In genomic region chr19:46037925-46038850, GRCm38 (mm10) we compare ENCODE assay signal across 8 mouse cellular contexts. TPM values are rescaled to one million over a fixed set of nuclear protein-coding genes. Genes with fewer than 3 reads are reported as not detected.
DNase-seq lines count a peak whose midpoint lies in the region; ATAC-seq and TF ChIP-seq lines count a peak whose summit lies in the region.

No protein-coding gene starts in this region.

- TF ChIP-seq POLR2A in olfactory bulb, adult 2 months (IDR thresholded peaks at IDR 0.05; ENCODE audit: insufficient read depth, low read depth, low read length): no peak

- H3K4me1 ChIP-seq in heart, embryonic 13.5 days: peaks cover 65% of the 10 kb centered on the region
- peaks cover 91% of the 10 kb centered on the region for H3K4me1 ChIP-seq in E14TG2a.4 (replicated peaks; ENCODE audit: low read depth, low read length)
- peaks cover 64% of the 10 kb centered on the region for H3K4me1 ChIP-seq in embryonic facial prominence, embryonic 15.5 days
- peaks cover 56% of the 10 kb centered on the region for H3K4me1 ChIP-seq in limb, embryonic 12.5 days (replicated peaks)
- H3K4me1 ChIP-seq in olfactory bulb, adult 2 months (ENCODE audit: control insufficient read depth, insufficient read depth, low read length): peaks cover 47% of the 10 kb centered on the region

- H3K4me3 ChIP-seq in heart, embryonic 13.5 days: peak overlapping the region; percentile 91
- H3K4me3 ChIP-seq in E14TG2a.4 (replicated peaks; ENCODE audit: low read length): peak overlapping the region; percentile 90
- peak overlapping the region; percentile 66 for H3K4me3 ChIP-seq in embryonic facial prominence, embryonic 15.5 days (replicated peaks)
- peak overlapping the region; percentile 95 for H3K4me3 ChIP-seq in limb, embryonic 12.5 days (replicated peaks)
- peak overlapping the region; percentile 50 for H3K4me3 ChIP-seq in olfactory bulb, adult 2 months (ENCODE audit: insufficient read depth, low read depth, low read length)

- no peak for TF ChIP-seq CTCF in E14TG2a.4 (conservative IDR thresholded peaks at IDR 0.05; ENCODE audit: low read length)
- TF ChIP-seq CTCF in olfactory bulb, adult 2 months (IDR thresholded peaks at IDR 0.05; ENCODE audit: insufficient read depth, low read depth, low read length): no peak

- H3K27ac ChIP-seq in heart, embryonic 13.5 days (replicated peaks): peak overlapping the region; percentile 99
- H3K27ac ChIP-seq in embryonic facial prominence, embryonic 15.5 days (replicated peaks): peak overlapping the region; percentile 100
- H3K27ac ChIP-seq in limb, embryonic 12.5 days: peak overlapping the region; percentile 99
- no peak overlapping the region for H3K27ac ChIP-seq in olfactory bulb, adult 2 months (ENCODE audit: insufficient read depth, low read depth, low read length)

- peaks cover 36% of the 10 kb centered on the region for H3K36me3 ChIP-seq in heart, embryonic 13.5 days
- peaks cover 43% of the 10 kb centered on the region for H3K36me3 ChIP-seq in E14TG2a.4 (ENCODE audit: insufficient read depth, low read length)
- H3K36me3 ChIP-seq in embryonic facial prominence, embryonic 15.5 days: peaks cover 34% of the 10 kb centered on the region
- peaks cover 40% of the 10 kb centered on the region for H3K36me3 ChIP-seq in limb, embryonic 12.5 days

- peak overlapping the region; percentile 96 for H3K9ac ChIP-seq in heart, embryonic 13.5 days
- peak overlapping the region; percentile 82 for H3K9ac ChIP-seq in embryonic facial prominence, embryonic 15.5 days
- H3K9ac ChIP-seq in limb, embryonic 12.5 days (replicated peaks): peak overlapping the region; percentile 97

- intact Hi-C loops in heart, postnatal 25 days (cut with DNase I): loop anchor here (5.0 kb wide), 1 partner anchor 41 kb away; the partner anchor contains the start of gene Armh3

- H3K27me3 ChIP-seq in heart, embryonic 13.5 days (replicated peaks): no peaks in the 10 kb centered on the region
- no peaks in the 10 kb centered on the region for H3K27me3 ChIP-seq in E14TG2a.4 (ENCODE audit: insufficient read depth, low read length)
- no peaks in the 10 kb centered on the region for H3K27me3 ChIP-seq in embryonic facial prominence, embryonic 15.5 days
- H3K27me3 ChIP-seq in limb, embryonic 12.5 days: no peaks in the 10 kb centered on the region

- H3K9me3 ChIP-seq in heart, embryonic 13.5 days: no peaks in the 10 kb centered on the region
- no peaks in the 10 kb centered on the region for H3K9me3 ChIP-seq in E14TG2a.4 (ENCODE audit: low read length)
- H3K9me3 ChIP-seq in embryonic facial prominence, embryonic 15.5 days (replicated peaks): no peaks in the 10 kb centered on the region
- no peaks in the 10 kb centered on the region for H3K9me3 ChIP-seq in limb, embryonic 12.5 days

- peak overlapping the region; percentile 90 for H3K4me2 ChIP-seq in heart, embryonic 13.5 days
- peak overlapping the region; percentile 84 for H3K4me2 ChIP-seq in embryonic facial prominence, embryonic 15.5 days (replicated peaks)
- H3K4me2 ChIP-seq in limb, embryonic 12.5 days: peak overlapping the region; percentile 98

- WGBS in heart, embryonic 13.5 days: 13% methylated on average over 13 of the region's 13 CpGs
- 3% methylated on average over 13 of the region's 13 CpGs for WGBS in embryonic facial prominence, embryonic 15.5 days
- 20% methylated on average over 13 of the region's 13 CpGs for WGBS in limb, embryonic 12.5 days
- WGBS in olfactory bulb, adult 2 months: 14% methylated on average over 13 of the region's 13 CpGs

- no peak for DNase-seq in heart, postnatal 25 days (ENCODE audit: low spot score)
- no peak for DNase-seq in adrenal gland, adult 2 months

- no peak for ATAC-seq in heart, embryonic 13.5 days (ENCODE audit: extremely low read depth, insufficient number of reproducible peaks, low FRiP score, low TSS enrichment)
- no peak for ATAC-seq in embryonic facial prominence, embryonic 15.5 days (ENCODE audit: insufficient number of reproducible peaks, low FRiP score, low TSS enrichment, low read depth)
- no peak for ATAC-seq in limb, embryonic 12.5 days (ENCODE audit: insufficient number of reproducible peaks, insufficient read depth, low FRiP score, low TSS enrichment, low read depth)
- no peak for ATAC-seq in megakaryocyte progenitor cell, adult 5-6 weeks (replicated peaks; ENCODE audit: poor library complexity)

RNA-seq across cellular contexts. Expression of gene Pprc1, which starts 6.5 kb away (rescaled TPM):
- polyA plus RNA-seq in heart, embryonic 13.5 days (2015; fragmentation: Nextera tagmentation; extraction: Ambion mirVana): 19.9 and 21.4 TPM in 2 replicates
- total RNA-seq in heart, postnatal 25 days (2021): 10 to 100 TPM; 14.0 to 14.9 TPM
- polyA plus RNA-seq in embryonic facial prominence, embryonic 15.5 days (2015; fragmentation: Nextera tagmentation; extraction: Ambion mirVana): 37.0 and 38.3 TPM in 2 replicates
- polyA plus RNA-seq in limb, embryonic 12.5 days (2016; fragmentation: Nextera tagmentation; extraction: Ambion mirVana): 32.7 and 39.1 TPM in 2 replicates
- polyA plus RNA-seq in olfactory bulb, adult 2 months (2012; ENCODE audit: insufficient read depth, insufficient read length, low replicate concordance, missing spikeins): not detected in 2 replicates
- total RNA-seq in adrenal gland, adult 2 months (2021): 10 to 100 TPM; 22.5 to 36.4 TPM
- polyA plus RNA-seq in adrenal gland, adult 2 months (2012; rRNA removed): 16.0 and 19.1 TPM in 2 replicates
- 56.6 and 59.6 TPM in 2 replicates for total RNA-seq in megakaryocyte progenitor cell, adult 5-6 weeks (2015)
- total RNA-seq in megakaryocyte progenitor cell, adult 5-6 weeks (2017): 20.7 and 26.0 TPM in 2 replicates

RNA-seq across cellular contexts. Expression of gene Ldb1, which starts 6.8 kb away (rescaled TPM):
- 64.7 and 69.7 TPM in 2 replicates for polyA plus RNA-seq in heart, embryonic 13.5 days (2015; fragmentation: Nextera tagmentation; extraction: Ambion mirVana)
- 10 to 100 TPM; 40.3 to 44.7 TPM for total RNA-seq in heart, postnatal 25 days (2021)
- polyA plus RNA-seq in embryonic facial prominence, embryonic 15.5 days (2015; fragmentation: Nextera tagmentation; extraction: Ambion mirVana): 114 and 120 TPM in 2 replicates
- 135 and 145 TPM in 2 replicates for polyA plus RNA-seq in limb, embryonic 12.5 days (2016; fragmentation: Nextera tagmentation; extraction: Ambion mirVana)
- 245 TPM in 1 of 2 replicates, not detected in the other for polyA plus RNA-seq in olfactory bulb, adult 2 months (2012; ENCODE audit: insufficient read depth, insufficient read length, low replicate concordance, missing spikeins)
- total RNA-seq in adrenal gland, adult 2 months (2021): 10 to 100 TPM; 58.2 to 67.1 TPM
- polyA plus RNA-seq in adrenal gland, adult 2 months (2012; rRNA removed): 99.3 and 117 TPM in 2 replicates
- 67.8 and 83.7 TPM in 2 replicates for total RNA-seq in megakaryocyte progenitor cell, adult 5-6 weeks (2015)
- 80.5 and 109 TPM in 2 replicates for total RNA-seq in megakaryocyte progenitor cell, adult 5-6 weeks (2017)

RNA-seq across cellular contexts. Expression of gene Hps6, which starts 34.9 kb away (rescaled TPM):
- 5.9 and 6.3 TPM in 2 replicates for polyA plus RNA-seq in heart, embryonic 13.5 days (2015; fragmentation: Nextera tagmentation; extraction: Ambion mirVana)
- 1 to 10 TPM; 6.2 to 7.0 TPM for total RNA-seq in heart, postnatal 25 days (2021)
- polyA plus RNA-seq in embryonic facial prominence, embryonic 15.5 days (2015; fragmentation: Nextera tagmentation; extraction: Ambion mirVana): 8.7 and 10.1 TPM in 2 replicates
- polyA plus RNA-seq in limb, embryonic 12.5 days (2016; fragmentation: Nextera tagmentation; extraction: Ambion mirVana): 6.4 and 7.2 TPM in 2 replicates
- polyA plus RNA-seq in olfactory bulb, adult 2 months (2012; ENCODE audit: insufficient read depth, insufficient read length, low replicate concordance, missing spikeins): not detected in 2 replicates
- 10 to 100 TPM; 11.2 to 15.4 TPM for total RNA-seq in adrenal gland, adult 2 months (2021)
- polyA plus RNA-seq in adrenal gland, adult 2 months (2012; rRNA removed): 16.7 and 19.7 TPM in 2 replicates
- total RNA-seq in megakaryocyte progenitor cell, adult 5-6 weeks (2015): 0.49 and 1.1 TPM in 2 replicates
- 5.9 and 7.1 TPM in 2 replicates for total RNA-seq in megakaryocyte progenitor cell, adult 5-6 weeks (2017)

RNA-seq across cellular contexts. Expression of gene Nolc1, which starts 37.5 kb away (rescaled TPM):
- 48.4 and 48.9 TPM in 2 replicates for polyA plus RNA-seq in heart, embryonic 13.5 days (2015; fragmentation: Nextera tagmentation; extraction: Ambion mirVana)
- total RNA-seq in heart, postnatal 25 days (2021): 10 to 100 TPM; 14.9 to 16.6 TPM
- 74.1 and 76.9 TPM in 2 replicates for polyA plus RNA-seq in embryonic facial prominence, embryonic 15.5 days (2015; fragmentation: Nextera tagmentation; extraction: Ambion mirVana)
- 107 TPM in 2 replicates for polyA plus RNA-seq in limb, embryonic 12.5 days (2016; fragmentation: Nextera tagmentation; extraction: Ambion mirVana)
- polyA plus RNA-seq in olfactory bulb, adult 2 months (2012; ENCODE audit: insufficient read depth, insufficient read length, low replicate concordance, missing spikeins): not detected in 2 replicates
- 10 to 100 TPM; 44.6 to 72.2 TPM for total RNA-seq in adrenal gland, adult 2 months (2021)
- 4.3 and 5.8 TPM in 2 replicates for polyA plus RNA-seq in adrenal gland, adult 2 months (2012; rRNA removed)
- total RNA-seq in megakaryocyte progenitor cell, adult 5-6 weeks (2015): 88.6 and 94.0 TPM in 2 replicates
- 180 and 221 TPM in 2 replicates for total RNA-seq in megakaryocyte progenitor cell, adult 5-6 weeks (2017)

RNA-seq across cellular contexts. Expression of gene Armh3, which starts 39.9 kb away (rescaled TPM):
- polyA plus RNA-seq in heart, embryonic 13.5 days (2015; fragmentation: Nextera tagmentation; extraction: Ambion mirVana): 12.7 and 13.0 TPM in 2 replicates
- 10 to 100 TPM; 14.8 to 16.0 TPM for total RNA-seq in heart, postnatal 25 days (2021)
- 16.6 and 20.5 TPM in 2 replicates for polyA plus RNA-seq in embryonic facial prominence, embryonic 15.5 days (2015; fragmentation: Nextera tagmentation; extraction: Ambion mirVana)
- 19.8 and 19.9 TPM in 2 replicates for polyA plus RNA-seq in limb, embryonic 12.5 days (2016; fragmentation: Nextera tagmentation; extraction: Ambion mirVana)
- not detected in 2 replicates for polyA plus RNA-seq in olfactory bulb, adult 2 months (2012; ENCODE audit: insufficient read depth, insufficient read length, low replicate concordance, missing spikeins)
- total RNA-seq in adrenal gland, adult 2 months (2021): 10 to 100 TPM; 15.5 to 17.3 TPM
- polyA plus RNA-seq in adrenal gland, adult 2 months (2012; rRNA removed): 6.1 and 8.5 TPM in 2 replicates
- 11.3 and 11.8 TPM in 2 replicates for total RNA-seq in megakaryocyte progenitor cell, adult 5-6 weeks (2015)
- total RNA-seq in megakaryocyte progenitor cell, adult 5-6 weeks (2017): 5.3 and 9.0 TPM in 2 replicates
